Mouse (Mus musculus): ENCODE measurements around the gene Utf1.
A peak's percentile ranks its signal among the peaks of the same experiment; 100 is the strongest.

- TF ChIP-seq CHD2 (IDR thresholded peaks at IDR 0.05; ENCODE audit: low read depth, low read length), result 0 out of 2 replicates have a peak, but pooled peaks have one; percentile 25
- no peak for TF ChIP-seq MAFK (IDR thresholded peaks at IDR 0.05; ENCODE audit: insufficient read depth, low read depth, low read length)
- TF ChIP-seq ZC3H11A (IDR thresholded peaks at IDR 0.05; ENCODE audit: borderline replicate concordance, low read depth, low read length), result no peak
These were observed 6.5 kb upstream of the Utf1 start for GRCm38 (mm10) chr7:139937138-139937537.
